Mouse (Mus musculus) forebrain, embryonic 16.5 days (tissue): Measurements from ENCODE around the gene Pnmt. TPM values are rescaled to one million over a fixed set of nuclear protein-coding genes. Genes with fewer than 3 reads are reported as not detected.

Experiments
- ATAC-seq: fragments of 200-750 bp; cut with Nextera tagmentation; 2 replicates; pipeline ENCODE4 v1.8.0; 2017; ENCODE audit warnings: mild to moderate bottlenecking, moderate library complexity
- H3K27ac ChIP-seq: fragments of 300-500 bp; sonication (generic); 2 replicates; pipeline ENCODE4 v1.5.1; 2014; ENCODE audit warnings: low read length, control low read depth
- H3K27me3 ChIP-seq: fragments of 300-500 bp; sonication (generic); replicated peaks from 2 replicates; pipeline ENCODE4 v1.6.1; 2014; ENCODE audit warnings: low read length; ENCODE audit not compliant: control insufficient read depth, insufficient read depth
- H3K36me3 ChIP-seq: fragments of 300-500 bp; sonication (generic); 2 replicates; pipeline ENCODE4 v1.6.1; 2014; ENCODE audit not compliant: control insufficient read depth, insufficient read depth
- H3K4me1 ChIP-seq: fragments of 300-500 bp; sonication (generic); replicated peaks from 2 replicates; pipeline ENCODE4 v1.6.1; 2014; ENCODE audit warnings: low read length; ENCODE audit not compliant: control insufficient read depth, insufficient read depth
- H3K4me2 ChIP-seq: fragments of 300-500 bp; sonication (generic); 2 replicates; pipeline ENCODE4 v1.6.1; 2014; ENCODE audit warnings: mild to moderate bottlenecking, low read length, control low read depth
- H3K4me3 ChIP-seq: fragments of 300-500 bp; sonication (generic); replicated peaks from 2 replicates; pipeline ENCODE4 v1.5.1; 2014; ENCODE audit warnings: mild to moderate bottlenecking, low read length, control low read depth
- H3K9ac ChIP-seq: fragments of 300-500 bp; sonication (generic); replicated peaks from 2 replicates; pipeline ENCODE4 v1.6.1; 2014; ENCODE audit warnings: low read depth, low read length, control low read depth
- H3K9me3 ChIP-seq: fragments of 300-500 bp; sonication (generic); 2 replicates; pipeline ENCODE4 v1.6.1; 2016; ENCODE audit warnings: low read length; ENCODE audit not compliant: control insufficient read depth
- WGBS: fragments of 180-500 bp; shearing (Covaris S2); extraction: QIAGEN DNeasy Blood & Tissue Kit; methylation state at CpG from one replicate; pipeline ENCODE4 v1.1.7; 2014; 5-methylcytosine and 5-hydroxymethylcytosine counted together
- polyA plus RNA-seq: library from polyadenylated mRNA; unstranded; fragments of >200 nt; fragmentation: Nextera tagmentation; extraction: Ambion mirVana; gene quantifications from 2 replicates; pipeline ENCODE4 v1.2.1, GENCODE M21; 2015

Gene Pnmt
- polyA plus RNA-seq, 1 experiment from 2014 or later: 0.86 TPM

DNA sequence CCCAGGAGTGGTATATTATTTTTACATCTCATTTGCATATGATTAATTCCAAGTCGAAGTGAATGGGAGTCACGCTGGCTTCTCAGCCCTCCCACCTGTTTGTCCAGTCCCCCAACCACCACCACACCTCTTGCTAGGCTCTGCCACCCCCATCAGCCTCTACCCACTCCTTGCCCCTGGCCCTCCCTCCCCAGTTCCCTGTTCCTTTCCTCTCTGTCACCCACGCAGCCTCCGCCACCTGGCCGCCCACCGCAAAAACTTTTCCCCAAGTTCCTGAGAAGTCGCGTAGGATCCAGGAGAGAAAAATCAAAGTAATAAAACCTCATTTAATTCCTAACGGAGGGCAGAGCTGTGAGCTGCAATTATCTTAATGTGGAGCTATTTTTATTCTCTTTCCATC lies 40.1 kb upstream of the Pnmt start:
- no peak overlapping the region for H3K4me3 ChIP-seq

GRCm38 (mm10) chr11:98347385-98348082 lies 38.7 kb upstream of the Pnmt start:
- H3K36me3 ChIP-seq: no peaks in the 10 kb centered on the region
- WGBS: 5% methylated on average over 11 of the region's 12 CpGs
- no peak overlapping the region for H3K27ac ChIP-seq
- peak overlapping the region; percentile 66 for H3K4me3 ChIP-seq
- peak overlapping the region; percentile 68 for H3K9ac ChIP-seq
- ATAC-seq: peak; percentile 19; the same call in 1 of the 2 replicates
- no peaks in the 10 kb centered on the region for H3K9me3 ChIP-seq
- peaks cover 42% of the 10 kb centered on the region for H3K27me3 ChIP-seq
- peaks cover 33% of the 10 kb centered on the region for H3K4me1 ChIP-seq
- peak overlapping the region; percentile 81 for H3K4me2 ChIP-seq

More for the DNA sequence above, 40.1 kb upstream of the Pnmt start:
- H3K9me3 ChIP-seq: no peaks in the 10 kb centered on the region
- 10% methylated on average over 9 of the region's 9 CpGs for WGBS
- no peak overlapping the region for H3K27ac ChIP-seq
- no peak overlapping the region for H3K4me2 ChIP-seq
- no peak overlapping the region for H3K9ac ChIP-seq
- peaks cover 42% of the 10 kb centered on the region for H3K27me3 ChIP-seq
- ATAC-seq: no peak
- peaks cover 42% of the 10 kb centered on the region for H3K4me1 ChIP-seq
- no peaks in the 10 kb centered on the region for H3K36me3 ChIP-seq

- Histone ChIP-seq H3K9ac (peak within 1 kb of the TSS; percentile 68), H3K36me3 (no peaks in the 10 kb centered on the region), H3K4me3 (peak within 1 kb of the TSS; percentile 66), H3K27ac (no peak within 1 kb of the TSS), H3K27me3 (peaks cover 42% of the 10 kb centered on the region), H3K9me3 (no peaks in the 10 kb centered on the region), H3K4me1 (peaks cover 30% of the 10 kb centered on the region), H3K4me2 (peak within 1 kb of the TSS; percentile 81)
- ATAC-seq: peak; percentile 84
- WGBS: under 1% methylated on average over 55 of the region's 55 CpGs
These were observed 37.9 kb upstream of the Pnmt start, which contains the start of gene Ppp1r1b for GRCm38 (mm10) chr11:98348083-98348961. Gene Ppp1r1b, plus strand, starts transcription at chr11:98348404.

DNA sequence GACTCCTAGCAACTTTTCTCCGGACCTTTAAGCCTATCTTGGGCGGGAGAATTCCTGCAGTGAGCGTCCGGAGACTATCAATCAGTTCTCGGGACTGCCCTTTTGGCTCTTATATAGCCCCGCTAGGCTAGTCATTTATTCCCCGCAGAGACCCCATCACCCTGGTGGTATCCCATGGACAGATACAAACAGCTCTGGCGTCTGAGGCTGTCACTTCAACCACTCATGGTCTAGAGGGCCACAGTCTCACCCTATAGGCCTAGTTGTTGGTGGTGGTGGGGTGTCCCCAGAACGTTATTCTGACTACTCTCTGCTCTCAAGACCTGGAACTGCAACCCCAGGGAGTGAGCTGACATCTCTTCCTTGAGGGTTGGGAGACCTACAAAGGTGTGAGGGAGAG lies 36.9 kb upstream of the Pnmt start:
- 4% methylated on average over 9 of the region's 9 CpGs for WGBS
- ATAC-seq: no peak
- peak overlapping the region; percentile 68 for H3K9ac ChIP-seq

DNA sequence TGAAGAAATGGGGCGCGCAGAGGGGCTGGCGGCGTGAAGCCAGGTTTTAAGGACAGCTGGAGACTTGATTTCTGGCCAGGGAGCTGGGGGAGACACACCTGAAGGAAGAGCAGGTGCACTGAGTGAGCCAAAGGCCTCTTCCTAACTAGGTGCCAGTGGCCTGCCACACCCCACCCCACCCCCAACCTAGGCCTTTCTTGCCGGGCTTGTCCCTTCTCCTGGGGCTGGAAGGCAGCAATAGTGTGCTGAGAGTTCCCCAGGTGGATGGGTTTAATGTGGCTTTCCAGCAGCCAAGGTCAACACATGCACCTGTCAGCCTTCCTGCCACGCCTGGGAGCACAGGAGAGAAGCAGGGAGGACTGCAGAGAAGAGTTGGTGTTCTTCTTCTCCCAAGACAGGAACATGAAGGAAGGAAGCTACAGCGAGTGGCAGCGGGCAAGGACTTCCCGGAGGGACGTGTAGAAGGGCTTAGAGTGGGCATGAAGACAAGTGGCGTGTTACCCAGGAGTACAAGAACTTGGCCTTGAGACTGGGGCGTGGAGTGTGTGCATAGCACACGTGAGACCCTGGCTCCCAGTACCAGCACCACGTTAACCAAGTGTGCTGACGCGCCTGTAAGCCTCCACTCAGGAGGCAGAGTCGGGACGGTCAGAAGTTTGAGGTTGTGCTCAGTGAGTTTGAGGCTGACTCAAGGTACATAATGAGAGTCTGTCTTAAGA lies 33.8 kb upstream of the Pnmt start:
- WGBS: 80% methylated on average over 18 of the region's 18 CpGs
- no peak overlapping the region for H3K4me3 ChIP-seq
- no peak overlapping the region for H3K4me2 ChIP-seq
- peaks cover 28% of the 10 kb centered on the region for H3K27me3 ChIP-seq
- H3K4me1 ChIP-seq: peaks cover 25% of the 10 kb centered on the region
- no peaks in the 10 kb centered on the region for H3K9me3 ChIP-seq
- no peak overlapping the region for H3K9ac ChIP-seq
- no peak overlapping the region for H3K27ac ChIP-seq
- no peak for ATAC-seq
- H3K36me3 ChIP-seq: no peaks in the 10 kb centered on the region

More for the DNA sequence above, 36.9 kb upstream of the Pnmt start:
- H3K4me3 ChIP-seq: peak overlapping the region; percentile 66
- H3K4me1 ChIP-seq: peaks cover 33% of the 10 kb centered on the region
- H3K36me3 ChIP-seq: no peaks in the 10 kb centered on the region
- H3K4me2 ChIP-seq: peak overlapping the region; percentile 81
- H3K27me3 ChIP-seq: peaks cover 42% of the 10 kb centered on the region
- no peak overlapping the region for H3K27ac ChIP-seq
- no peaks in the 10 kb centered on the region for H3K9me3 ChIP-seq

DNA sequence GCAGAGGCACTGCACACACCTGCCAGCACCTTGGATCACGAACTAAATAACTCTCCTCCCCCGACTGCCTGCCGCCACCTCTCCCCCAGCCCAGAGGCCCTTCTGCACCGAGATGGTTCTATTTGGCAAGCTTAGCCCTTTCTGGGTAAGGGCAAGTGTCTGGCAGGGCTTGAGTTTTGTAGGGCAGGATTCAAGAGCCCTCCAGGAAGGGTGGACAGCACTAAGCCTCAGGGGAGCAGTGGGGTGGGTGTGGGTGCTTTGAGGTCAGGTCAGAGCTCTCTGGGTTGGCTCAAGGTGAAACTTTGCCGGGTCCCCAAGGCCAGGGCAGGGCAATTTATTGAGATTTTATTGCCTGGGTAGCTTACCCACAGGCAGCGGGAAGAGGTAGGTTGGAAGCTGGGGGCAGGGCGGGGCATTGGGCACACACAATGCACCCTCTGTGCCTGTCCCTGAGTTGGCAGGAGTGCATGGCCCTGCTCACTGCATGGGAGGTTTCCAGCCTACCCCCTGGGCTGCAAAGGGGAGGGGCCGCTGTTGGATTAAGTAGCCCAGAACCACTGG lies 32.5 kb upstream of the Pnmt start:
- no peak overlapping the region for H3K27ac ChIP-seq
- H3K36me3 ChIP-seq: no peaks in the 10 kb centered on the region
- whole genome bisulfite sequencing: 29% methylated on average over 8 of the region's 8 CpGs
- ATAC-seq: no peak
- H3K9me3 ChIP-seq: no peaks in the 10 kb centered on the region
- H3K27me3 ChIP-seq: peaks cover 21% of the 10 kb centered on the region
- H3K4me1 ChIP-seq: peaks cover 18% of the 10 kb centered on the region
- no peak overlapping the region for H3K4me2 ChIP-seq
- no peak overlapping the region for H3K4me3 ChIP-seq
- H3K9ac ChIP-seq: no peak overlapping the region

DNA sequence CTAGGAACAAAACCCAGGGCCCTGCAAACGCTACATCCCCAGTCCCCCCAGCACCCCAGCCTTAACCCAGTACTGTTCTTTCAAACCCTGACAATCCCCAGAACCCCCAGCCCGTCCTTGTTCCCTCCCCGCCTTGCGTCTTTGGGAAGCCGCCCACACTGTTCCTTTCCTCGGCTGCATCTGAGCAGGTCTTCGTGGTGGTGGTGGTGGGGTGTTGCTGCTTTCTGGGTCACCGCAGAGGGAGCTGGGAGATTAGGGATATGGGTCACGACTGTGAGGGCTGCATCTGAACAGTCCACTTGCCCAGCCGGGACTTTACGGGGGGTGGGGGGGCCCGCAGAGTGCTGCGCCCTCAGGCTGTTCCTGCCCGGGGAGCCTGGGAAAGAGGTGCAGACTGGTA lies 31.8 kb upstream of the Pnmt start:
- Histone ChIP-seq H3K27ac (no peak overlapping the region), H3K9ac (no peak overlapping the region), H3K9me3 (no peaks in the 10 kb centered on the region), H3K4me3 (no peak overlapping the region), H3K36me3 (no peaks in the 10 kb centered on the region), H3K4me2 (no peak overlapping the region), H3K4me1 (peaks cover 18% of the 10 kb centered on the region), H3K27me3 (peaks cover 15% of the 10 kb centered on the region)
- WGBS: 59% methylated on average over 14 of the region's 14 CpGs
- no peak for ATAC-seq

DNA sequence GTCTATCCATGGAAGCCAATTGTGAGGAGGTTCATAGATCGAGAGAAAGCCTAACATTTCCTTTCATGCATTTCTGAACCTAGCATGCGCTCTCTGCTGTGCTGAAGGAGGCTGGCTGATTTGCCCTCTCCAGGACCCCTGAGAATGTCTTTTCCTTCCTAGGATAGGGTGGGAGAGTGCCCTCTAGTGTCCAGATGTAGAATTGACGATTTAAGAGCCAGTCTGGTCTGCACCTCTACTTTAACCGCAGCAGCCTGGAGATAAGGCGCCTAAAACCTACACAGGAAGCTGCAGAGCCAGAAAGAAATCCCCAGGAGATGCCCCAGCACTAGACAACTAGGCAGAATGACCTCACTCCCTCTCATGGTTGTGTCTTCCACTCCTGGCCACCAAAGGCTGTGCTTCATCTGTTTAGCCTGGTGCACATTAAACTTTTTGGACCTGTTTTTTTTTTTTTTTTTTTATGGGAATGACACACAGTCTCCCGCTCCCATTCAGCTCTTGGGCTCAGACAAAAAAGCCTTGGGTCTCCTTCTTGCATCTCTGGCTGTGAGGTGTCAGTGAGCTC lies 30.4 kb upstream of the Pnmt start:
- Histone ChIP-seq H3K4me2 (no peak overlapping the region), H3K9ac (no peak overlapping the region), H3K4me1 (peaks cover 31% of the 10 kb centered on the region), H3K27ac (no peak overlapping the region), H3K9me3 (no peaks in the 10 kb centered on the region), H3K4me3 (no peak overlapping the region), H3K27me3 (peaks cover 2% of the 10 kb centered on the region), H3K36me3 (no peaks in the 10 kb centered on the region)
- ATAC-seq: no peak
- 10% methylated on average over 6 of the region's 6 CpGs for WGBS
